ENCODE assay signal across 8 mouse cellular contexts in the genomic region with DNA sequence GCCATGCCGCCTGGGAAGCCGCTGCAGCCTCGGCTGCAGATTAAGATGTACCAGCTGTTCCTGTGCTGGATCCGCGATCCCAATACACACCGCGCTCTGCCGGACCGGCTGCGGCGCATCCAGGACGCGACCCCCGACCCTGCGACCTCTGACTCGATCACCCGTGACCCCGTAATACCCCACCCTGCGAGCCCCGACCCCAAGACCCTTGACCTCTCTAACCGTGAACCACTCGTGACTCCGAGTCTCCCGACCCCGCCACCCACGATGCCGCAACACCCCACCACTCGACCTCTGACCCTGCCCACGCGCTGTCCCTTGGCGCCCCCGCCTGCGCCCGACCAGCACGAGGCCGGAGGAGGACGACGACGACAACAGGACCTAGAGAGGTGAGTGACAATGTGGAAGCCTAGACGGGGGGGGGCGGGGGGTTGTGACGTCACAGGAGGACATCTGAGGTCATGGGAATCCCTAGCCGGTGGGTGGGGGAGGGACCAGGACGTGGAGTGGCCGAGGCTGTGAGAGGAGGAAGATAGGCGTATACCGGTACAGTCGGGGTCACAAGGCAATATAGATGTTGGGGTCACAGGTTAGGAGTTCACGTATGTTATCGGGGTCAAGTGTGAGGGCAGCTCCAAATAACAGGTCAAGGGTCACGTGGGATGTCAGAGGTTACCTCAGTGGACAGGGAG. TPM values are rescaled to one million over a fixed set of nuclear protein-coding genes. Genes with fewer than 3 reads are reported as not detected.
DNase-seq lines count a peak whose midpoint lies in the region; ATAC-seq and TF ChIP-seq lines count a peak whose summit lies in the region.

No protein-coding gene starts in this region.

- peaks cover 19% of the 10 kb centered on the region for H3K9me3 ChIP-seq in heart, embryonic 12.5 days (replicated peaks)
- no peaks in the 10 kb centered on the region for H3K9me3 ChIP-seq in E14TG2a.4 (ENCODE audit: low read length)
- H3K9me3 ChIP-seq in embryonic facial prominence, embryonic 14.5 days (ENCODE audit: control insufficient read depth, low read length): peaks cover 46% of the 10 kb centered on the region
- H3K9me3 ChIP-seq in intestine, embryonic 15.5 days: no peaks in the 10 kb centered on the region
- H3K9me3 ChIP-seq in midbrain, embryonic 10.5 days (replicated peaks): peaks cover 62% of the 10 kb centered on the region
- 0 out of 2 replicates have a peak, but pooled peaks cover 3% of the 10 kb centered on the region for H3K9me3 ChIP-seq in stomach, postnatal 0 days (ENCODE audit: control insufficient read depth, low read length)

- H3K9ac ChIP-seq in heart, embryonic 12.5 days: peak overlapping the region; percentile 84
- peak overlapping the region; percentile 79 for H3K9ac ChIP-seq in embryonic facial prominence, embryonic 14.5 days (ENCODE audit: low read depth, low read length)
- H3K9ac ChIP-seq in intestine, embryonic 15.5 days: peak overlapping the region; percentile 69
- peak overlapping the region; percentile 79 for H3K9ac ChIP-seq in stomach, postnatal 0 days (ENCODE audit: low read length)

- H3K27ac ChIP-seq in heart, embryonic 12.5 days (ENCODE audit: poor library complexity, severe bottlenecking): peak overlapping the region; percentile 90
- H3K27ac ChIP-seq in embryonic facial prominence, embryonic 14.5 days (replicated peaks; ENCODE audit: low read depth, low read length): peak overlapping the region; percentile 93
- peak overlapping the region; percentile 92 for H3K27ac ChIP-seq in intestine, embryonic 15.5 days
- H3K27ac ChIP-seq in midbrain, embryonic 10.5 days (replicated peaks): peak overlapping the region; percentile 91
- H3K27ac ChIP-seq in stomach, postnatal 0 days (replicated peaks): peak overlapping the region; percentile 96

- peak; percentile 31 for ATAC-seq in heart, embryonic 12.5 days (ENCODE audit: insufficient number of reproducible peaks, low FRiP score)
- ATAC-seq in embryonic facial prominence, embryonic 14.5 days (ENCODE audit: low read depth): peak; percentile 8
- peak; percentile 41 for ATAC-seq in intestine, embryonic 15.5 days
- no peak; the same call in 1 of the 2 replicates for ATAC-seq in stomach, postnatal 0 days (ENCODE audit: low FRiP score, low TSS enrichment)
- no peak for ATAC-seq in frontal cortex, adult (ENCODE audit: low TSS enrichment)

- no peak for TF ChIP-seq EP300 in stomach, postnatal 0 days (optimal IDR thresholded peaks at IDR 0.05)

- 2% methylated on average over 51 of the region's 51 CpGs for WGBS in heart, embryonic 12.5 days
- WGBS in embryonic facial prominence, embryonic 14.5 days: 4% methylated on average over 38 of the region's 51 CpGs
- 2% methylated on average over 51 of the region's 51 CpGs for WGBS in intestine, embryonic 15.5 days
- WGBS in midbrain, embryonic 10.5 days: 4% methylated on average over 51 of the region's 51 CpGs
- WGBS in stomach, postnatal 0 days: 2% methylated on average over 50 of the region's 51 CpGs

- peak overlapping the region; percentile 100 for H3K4me2 ChIP-seq in heart, embryonic 12.5 days
- peak overlapping the region; percentile 99 for H3K4me2 ChIP-seq in embryonic facial prominence, embryonic 14.5 days (ENCODE audit: low read depth, low read length)
- H3K4me2 ChIP-seq in intestine, embryonic 15.5 days (replicated peaks): peak overlapping the region; percentile 90
- peak overlapping the region; percentile 98 for H3K4me2 ChIP-seq in stomach, postnatal 0 days (replicated peaks; ENCODE audit: low read depth)

- H3K4me3 ChIP-seq in heart, embryonic 12.5 days: peak overlapping the region; percentile 90
- H3K4me3 ChIP-seq in E14TG2a.4 (replicated peaks; ENCODE audit: low read length): peak overlapping the region; percentile 95
- peak overlapping the region; percentile 82 for H3K4me3 ChIP-seq in embryonic facial prominence, embryonic 14.5 days (ENCODE audit: low read depth, low read length)
- peak overlapping the region; percentile 74 for H3K4me3 ChIP-seq in intestine, embryonic 15.5 days (replicated peaks)
- peak overlapping the region; percentile 86 for H3K4me3 ChIP-seq in midbrain, embryonic 10.5 days
- H3K4me3 ChIP-seq in stomach, postnatal 0 days (ENCODE audit: low read depth, low read length): peak overlapping the region; percentile 81

- no peak for DNase-seq in heart, adult 8-10 months (ENCODE audit: low spot score)
- DNase-seq in embryonic facial prominence, embryonic 14.5 days (ENCODE audit: low spot score): peak; percentile 2
- peak; percentile 47 for DNase-seq in midbrain, embryonic 10.5 days (ENCODE audit: low spot score)
- DNase-seq in stomach, postnatal 0 days (ENCODE audit: low spot score): peak; percentile 43

- peaks cover 16% of the 10 kb centered on the region for H3K4me1 ChIP-seq in heart, embryonic 12.5 days (replicated peaks)
- peaks cover 45% of the 10 kb centered on the region for H3K4me1 ChIP-seq in E14TG2a.4 (replicated peaks; ENCODE audit: low read depth, low read length)
- H3K4me1 ChIP-seq in embryonic facial prominence, embryonic 14.5 days (ENCODE audit: control insufficient read depth, insufficient read depth, low read length): peaks cover 5% of the 10 kb centered on the region; the same call in 1 of the 2 replicates
- H3K4me1 ChIP-seq in intestine, embryonic 15.5 days (replicated peaks): peaks cover 9% of the 10 kb centered on the region
- H3K4me1 ChIP-seq in midbrain, embryonic 10.5 days: peaks cover 14% of the 10 kb centered on the region
- no peaks in the 10 kb centered on the region; the same call in 1 of the 2 replicates for H3K4me1 ChIP-seq in stomach, postnatal 0 days (replicated peaks; ENCODE audit: control insufficient read depth, insufficient read depth)

- no peak for TF ChIP-seq CTCF in E14TG2a.4 (conservative IDR thresholded peaks at IDR 0.05; ENCODE audit: low read length)
- TF ChIP-seq CTCF in stomach, postnatal 0 days (IDR thresholded peaks at IDR 0.05; ENCODE audit: low read depth): no peak

- H3K36me3 ChIP-seq in heart, embryonic 12.5 days: peaks cover 7% of the 10 kb centered on the region; the same call in 1 of the 2 replicates
- H3K36me3 ChIP-seq in E14TG2a.4 (ENCODE audit: insufficient read depth, low read length): peaks cover 21% of the 10 kb centered on the region
- 0 out of 2 replicates have a peak, but pooled peaks cover 11% of the 10 kb centered on the region for H3K36me3 ChIP-seq in embryonic facial prominence, embryonic 14.5 days (ENCODE audit: control insufficient read depth, insufficient read depth, low read length)
- H3K36me3 ChIP-seq in intestine, embryonic 15.5 days: no peaks in the 10 kb centered on the region
- H3K36me3 ChIP-seq in midbrain, embryonic 10.5 days: peaks cover 39% of the 10 kb centered on the region
- no peaks in the 10 kb centered on the region for H3K36me3 ChIP-seq in stomach, postnatal 0 days (ENCODE audit: control insufficient read depth, insufficient read depth, low read length)

- no peaks in the 10 kb centered on the region for H3K27me3 ChIP-seq in heart, embryonic 12.5 days (replicated peaks)
- no peaks in the 10 kb centered on the region for H3K27me3 ChIP-seq in E14TG2a.4 (ENCODE audit: insufficient read depth, low read length)
- H3K27me3 ChIP-seq in embryonic facial prominence, embryonic 14.5 days (replicated peaks; ENCODE audit: control insufficient read depth, insufficient read depth, low read length): no peaks in the 10 kb centered on the region
- no peaks in the 10 kb centered on the region for H3K27me3 ChIP-seq in intestine, embryonic 15.5 days (replicated peaks)
- H3K27me3 ChIP-seq in midbrain, embryonic 10.5 days (ENCODE audit: low read depth, poor library complexity, severe bottlenecking): no peaks in the 10 kb centered on the region
- no peaks in the 10 kb centered on the region for H3K27me3 ChIP-seq in stomach, postnatal 0 days (ENCODE audit: control insufficient read depth, insufficient read depth, low read length)

RNA-seq across cellular contexts. Expression of a gene that starts 17.6 kb away (rescaled TPM):
- not detected in 2 replicates for polyA plus RNA-seq in heart, embryonic 12.5 days (2016; fragmentation: Nextera tagmentation; extraction: Ambion mirVana)
- not detected for total RNA-seq in heart, adult 8-10 months (2022)
- polyA plus RNA-seq in embryonic facial prominence, embryonic 14.5 days (2014; fragmentation: Nextera tagmentation; extraction: Ambion mirVana): not detected in 2 replicates
- polyA plus RNA-seq in intestine, embryonic 15.5 days (2015; fragmentation: Nextera tagmentation; extraction: Ambion mirVana): not detected in 2 replicates
- not detected in 2 replicates for polyA plus RNA-seq in midbrain, embryonic 10.5 days (2016; fragmentation: Nextera tagmentation; extraction: Ambion mirVana)
- not detected in 2 replicates for polyA plus RNA-seq in stomach, postnatal 0 days (2015; fragmentation: Nextera tagmentation; extraction: Ambion mirVana)

RNA-seq across cellular contexts. Expression of a gene that starts 36.0 kb away (rescaled TPM):
- not detected in 2 replicates for polyA plus RNA-seq in heart, embryonic 12.5 days (2016; fragmentation: Nextera tagmentation; extraction: Ambion mirVana)
- not detected for total RNA-seq in heart, adult 8-10 months (2022)
- polyA plus RNA-seq in embryonic facial prominence, embryonic 14.5 days (2014; fragmentation: Nextera tagmentation; extraction: Ambion mirVana): not detected in 2 replicates
- polyA plus RNA-seq in intestine, embryonic 15.5 days (2015; fragmentation: Nextera tagmentation; extraction: Ambion mirVana): 0.19 TPM in 1 of 2 replicates, not detected in the other
- polyA plus RNA-seq in midbrain, embryonic 10.5 days (2016; fragmentation: Nextera tagmentation; extraction: Ambion mirVana): 0.19 TPM in 1 of 2 replicates, not detected in the other
- polyA plus RNA-seq in stomach, postnatal 0 days (2015; fragmentation: Nextera tagmentation; extraction: Ambion mirVana): not detected in 2 replicates

RNA-seq across cellular contexts. Expression of a gene that starts 36.8 kb away (rescaled TPM):
- polyA plus RNA-seq in heart, embryonic 12.5 days (2016; fragmentation: Nextera tagmentation; extraction: Ambion mirVana): 16.5 and 19.1 TPM in 2 replicates
- 10 to 100 TPM; 20.1 to 26.1 (median 21.2) TPM for total RNA-seq in heart, adult 8-10 months (2022)
- 15.9 and 16.7 TPM in 2 replicates for polyA plus RNA-seq in embryonic facial prominence, embryonic 14.5 days (2014; fragmentation: Nextera tagmentation; extraction: Ambion mirVana)
- polyA plus RNA-seq in intestine, embryonic 15.5 days (2015; fragmentation: Nextera tagmentation; extraction: Ambion mirVana): 8.1 and 9.4 TPM in 2 replicates
- polyA plus RNA-seq in midbrain, embryonic 10.5 days (2016; fragmentation: Nextera tagmentation; extraction: Ambion mirVana): 11.6 and 13.8 TPM in 2 replicates
- 3.9 and 4.6 TPM in 2 replicates for polyA plus RNA-seq in stomach, postnatal 0 days (2015; fragmentation: Nextera tagmentation; extraction: Ambion mirVana)

Comparison
In these comparisons a context has a peak if more than half of its experiments do, and no peak if none do; other contexts are left out.
1. ATAC-seq: peak in heart, embryonic 12.5 days (single experiment), embryonic facial prominence, embryonic 14.5 days (single experiment) and intestine, embryonic 15.5 days (single experiment); none in stomach, postnatal 0 days (single experiment) and frontal cortex, adult (single experiment).
2. Peak in every context shown above with its lines, with median percentiles within 50 percentile points of each other: H3K27ac ChIP-seq, H3K4me2 ChIP-seq, H3K4me3 ChIP-seq and H3K9ac ChIP-seq.